Mouse (Mus musculus): ENCODE measurements around the gene Maats1. TPM values are rescaled to one million over a fixed set of nuclear protein-coding genes. Genes with fewer than 3 reads are reported as not detected.

Maats1 gene
- 0.04 TPM in 1 of 2 replicates, not detected in the other for polyA plus RNA-seq (2015; fragmentation: Nextera tagmentation; extraction: Ambion mirVana)

DNA sequence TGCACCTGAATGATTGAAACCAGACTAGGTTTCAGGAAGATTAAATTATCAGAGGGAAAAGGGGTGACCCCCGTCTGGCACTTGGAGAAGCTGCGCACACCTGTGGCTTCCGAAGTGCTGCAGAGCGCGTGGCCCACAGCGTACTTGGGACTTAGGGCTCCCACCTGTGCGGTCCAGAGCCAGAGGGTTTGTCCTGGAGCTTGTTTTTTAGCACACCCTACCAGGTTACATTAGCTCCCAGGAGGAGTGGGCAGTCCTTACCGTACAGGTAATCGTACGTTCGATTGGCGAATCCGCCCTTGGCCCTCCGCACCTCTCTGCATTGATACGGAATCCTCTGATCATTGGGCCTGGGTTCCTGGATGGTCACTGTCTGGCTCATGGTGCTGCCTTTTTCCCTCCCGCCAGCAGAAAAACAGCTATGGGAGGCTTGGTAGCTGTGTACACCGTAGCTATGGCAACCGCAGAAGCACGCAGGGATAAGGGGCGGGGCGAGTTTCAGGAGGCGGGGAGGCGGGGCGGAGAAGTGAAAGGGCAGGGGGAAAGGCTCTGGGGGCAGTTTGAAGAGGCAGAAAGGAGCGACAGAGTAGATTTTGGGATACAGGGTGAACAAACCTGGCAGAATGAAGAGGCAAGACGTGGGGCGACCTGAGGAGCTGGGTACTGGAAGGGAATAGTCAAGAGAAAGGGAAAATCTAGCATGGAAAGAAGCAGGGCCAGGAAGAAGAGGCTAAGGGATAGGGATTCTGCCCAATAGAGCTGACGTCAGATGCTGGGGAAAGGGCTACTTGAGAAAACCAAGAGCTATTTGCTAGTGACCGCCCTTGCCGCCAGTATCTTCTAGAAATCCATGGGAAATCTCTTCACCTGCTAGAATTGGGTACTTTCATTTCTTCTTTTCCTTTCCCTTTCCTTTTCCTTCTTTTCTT, at the start of gene Maats1:
Gene Maats1, minus strand, starts transcription at position 748 of the 929 bp plus-strand sequence.
- TF ChIP-seq EP300 (IDR thresholded peaks at IDR 0.05; ENCODE audit: low read depth) (no peak), CTCF (IDR thresholded peaks at IDR 0.05; ENCODE audit: low read depth) (no peak)
- Histone ChIP-seq H3K4me2 (ENCODE audit: low read depth, low read length) (peak within 1 kb of the TSS; percentile 67), H3K27me3 (ENCODE audit: insufficient read depth, low read length) (no peaks in the 10 kb centered on the region), H3K36me3 (replicated peaks; ENCODE audit: insufficient read depth, low read length) (no peaks in the 10 kb centered on the region), H3K9ac (replicated peaks) (no peak within 1 kb of the TSS), H3K27ac (ENCODE audit: low read depth) (no peak within 1 kb of the TSS), H3K9me3 (ENCODE audit: low read length) (no peaks in the 10 kb centered on the region), H3K4me3 (ENCODE audit: low read depth, low read length) (peak within 1 kb of the TSS; percentile 12; the same call in 1 of the 2 replicates), H3K4me1 (ENCODE audit: insufficient read depth) (peaks cover 7% of the 10 kb centered on the region)
- ATAC-seq = peak; percentile 79
- peak; percentile 84 for DNase-seq
- WGBS (ENCODE audit: insufficient replicate concordance) = 17% methylated on average over 30 of the region's 30 CpGs

- Histone ChIP-seq H3K4me1 (ENCODE audit: insufficient read depth) (peaks cover 16% of the 10 kb centered on the region), H3K4me3 (ENCODE audit: low read depth, low read length) (no peak overlapping the region), H3K4me2 (ENCODE audit: low read depth, low read length) (no peak overlapping the region), H3K9me3 (ENCODE audit: low read length) (no peaks in the 10 kb centered on the region), H3K36me3 (replicated peaks; ENCODE audit: insufficient read depth, low read length) (no peaks in the 10 kb centered on the region), H3K9ac (replicated peaks) (no peak overlapping the region), H3K27me3 (ENCODE audit: insufficient read depth, low read length) (no peaks in the 10 kb centered on the region), H3K27ac (ENCODE audit: low read depth) (no peak overlapping the region)
- TF ChIP-seq EP300 (IDR thresholded peaks at IDR 0.05; ENCODE audit: low read depth) = no peak
- TF ChIP-seq CTCF (IDR thresholded peaks at IDR 0.05; ENCODE audit: low read depth) = no peak
- DNase-seq (no peak), ATAC-seq (no peak)
- 85% methylated on average over 7 of the region's 7 CpGs for WGBS (ENCODE audit: insufficient replicate concordance)
Measured at GRCm38 (mm10) chr16:38390322-38390721, 48.4 kb upstream of the Maats1 start.

- no peak overlapping the region for H3K4me2 ChIP-seq (ENCODE audit: low read depth, low read length)
- TF ChIP-seq EP300 (IDR thresholded peaks at IDR 0.05; ENCODE audit: low read depth) = no peak
- no peak for TF ChIP-seq CTCF (IDR thresholded peaks at IDR 0.05; ENCODE audit: low read depth)
- DNase-seq = no peak
- H3K9ac ChIP-seq (replicated peaks) = no peak overlapping the region
- 80% methylated on average over 8 of the region's 8 CpGs for WGBS (ENCODE audit: insufficient replicate concordance)
- no peak overlapping the region for H3K4me3 ChIP-seq (ENCODE audit: low read depth, low read length)
- no peaks in the 10 kb centered on the region for H3K9me3 ChIP-seq (ENCODE audit: low read length)
- no peak overlapping the region for H3K27ac ChIP-seq (ENCODE audit: low read depth)
- peaks cover 17% of the 10 kb centered on the region for H3K4me1 ChIP-seq (ENCODE audit: insufficient read depth)
- H3K27me3 ChIP-seq (ENCODE audit: insufficient read depth, low read length) = no peaks in the 10 kb centered on the region
- no peaks in the 10 kb centered on the region for H3K36me3 ChIP-seq (replicated peaks; ENCODE audit: insufficient read depth, low read length)
- no peak for ATAC-seq
Measured at GRCm38 (mm10) chr16:38389284-38389893, 47.4 kb upstream of the Maats1 start.

DNA sequence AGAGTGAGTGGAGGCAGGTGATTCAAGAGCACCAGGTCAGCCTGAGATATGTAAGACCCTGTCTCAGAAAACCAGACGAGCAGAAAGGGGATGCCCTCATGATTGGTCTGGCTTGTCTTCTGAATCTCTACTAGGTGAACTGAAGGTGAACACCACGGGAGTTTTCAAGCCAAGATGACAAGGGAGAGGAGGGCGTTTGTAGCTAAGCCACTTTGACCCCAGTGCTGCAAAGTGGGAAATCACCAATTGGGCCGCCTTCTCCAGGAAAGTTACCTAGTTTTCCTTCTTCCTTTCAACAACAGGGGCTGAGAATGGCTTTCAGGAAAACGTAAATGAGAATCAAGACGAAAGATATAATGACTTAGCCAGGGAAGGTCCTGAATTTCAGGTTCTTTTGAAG, 46.8 kb upstream of the Maats1 start:
- DNase-seq (no peak), ATAC-seq (no peak)
- H3K36me3 ChIP-seq (replicated peaks; ENCODE audit: insufficient read depth, low read length) = no peaks in the 10 kb centered on the region
- TF ChIP-seq CTCF (IDR thresholded peaks at IDR 0.05; ENCODE audit: low read depth) = no peak
- no peak for TF ChIP-seq EP300 (IDR thresholded peaks at IDR 0.05; ENCODE audit: low read depth)
- no peaks in the 10 kb centered on the region for H3K9me3 ChIP-seq (ENCODE audit: low read length)
- H3K27ac ChIP-seq (ENCODE audit: low read depth) = no peak overlapping the region
- H3K27me3 ChIP-seq (ENCODE audit: insufficient read depth, low read length) = no peaks in the 10 kb centered on the region
- WGBS (ENCODE audit: insufficient replicate concordance) = 72% methylated on average over 6 of the region's 6 CpGs
- H3K4me1 ChIP-seq (ENCODE audit: insufficient read depth) = peaks cover 18% of the 10 kb centered on the region
- no peak overlapping the region for H3K4me3 ChIP-seq (ENCODE audit: low read depth, low read length)
- H3K9ac ChIP-seq (replicated peaks) = no peak overlapping the region
- no peak overlapping the region for H3K4me2 ChIP-seq (ENCODE audit: low read depth, low read length)

GRCm38 (mm10) chr16:38387389-38387788, 45.4 kb upstream of the Maats1 start:
- ATAC-seq = peak; percentile 38; the same call in 1 of the 2 replicates
- peaks cover 22% of the 10 kb centered on the region for H3K4me1 ChIP-seq (ENCODE audit: insufficient read depth)
- no peaks in the 10 kb centered on the region for H3K9me3 ChIP-seq (ENCODE audit: low read length)
- no peak overlapping the region for H3K4me3 ChIP-seq (ENCODE audit: low read depth, low read length)
- no peak overlapping the region for H3K9ac ChIP-seq (replicated peaks)
- no peak overlapping the region for H3K27ac ChIP-seq (ENCODE audit: low read depth)
- peak; percentile 11 for DNase-seq
- WGBS (ENCODE audit: insufficient replicate concordance) = 62% methylated on average over 6 of the region's 6 CpGs
- no peaks in the 10 kb centered on the region for H3K36me3 ChIP-seq (replicated peaks; ENCODE audit: insufficient read depth, low read length)
- TF ChIP-seq EP300 (IDR thresholded peaks at IDR 0.05; ENCODE audit: low read depth) (no peak), CTCF (IDR thresholded peaks at IDR 0.05; ENCODE audit: low read depth) (no peak)
- H3K27me3 ChIP-seq (ENCODE audit: insufficient read depth, low read length) = no peaks in the 10 kb centered on the region
- no peak overlapping the region for H3K4me2 ChIP-seq (ENCODE audit: low read depth, low read length)

GRCm38 (mm10) chr16:38385700-38386099, 43.8 kb upstream of the Maats1 start:
- Histone ChIP-seq H3K4me3 (ENCODE audit: low read depth, low read length) (no peak overlapping the region), H3K9me3 (ENCODE audit: low read length) (no peaks in the 10 kb centered on the region), H3K27me3 (ENCODE audit: insufficient read depth, low read length) (no peaks in the 10 kb centered on the region), H3K4me2 (ENCODE audit: low read depth, low read length) (no peak overlapping the region), H3K9ac (replicated peaks) (no peak overlapping the region), H3K27ac (ENCODE audit: low read depth) (no peak overlapping the region), H3K36me3 (replicated peaks; ENCODE audit: insufficient read depth, low read length) (no peaks in the 10 kb centered on the region), H3K4me1 (ENCODE audit: insufficient read depth) (peaks cover 22% of the 10 kb centered on the region)
- TF ChIP-seq EP300 (IDR thresholded peaks at IDR 0.05; ENCODE audit: low read depth) = no peak
- no peak for TF ChIP-seq CTCF (IDR thresholded peaks at IDR 0.05; ENCODE audit: low read depth)
- WGBS (ENCODE audit: insufficient replicate concordance) = 87% methylated on average over 4 of the region's 4 CpGs
- no peak for DNase-seq
- no peak for ATAC-seq

Data from liver, postnatal 0 days (tissue).